Mouse (Mus musculus) layer of hippocampus, adult 2 months (tissue): ENCODE measurements around the gene Mospd3. TPM values are rescaled to one million over a fixed set of nuclear protein-coding genes. Genes with fewer than 3 reads are reported as not detected.
A peak's percentile ranks its signal among the peaks of the same experiment; 100 is the strongest.

Experiments used
- DNase-seq, 2 experiments: peaks; one replicate each; pipeline ENCODE4 v3.0.0; 2022; ENCODE audit warnings: low spot score in 2 of 2
- H3K27ac ChIP-seq: fragments of 200-600 bp; 2 replicates; pipeline ENCODE4 v1.8.1; 2022
- H3K4me3 ChIP-seq: fragments of 200-600 bp; 2 replicates; pipeline ENCODE4 v1.8.1; 2022; ENCODE audit warnings: mild to moderate bottlenecking
- CTCF ChIP-seq: fragments of 200-600 bp; conservative IDR thresholded peaks from 2 replicates; pipeline ENCODE4 v1.8.1; 2022; ENCODE audit warnings: antibody characterized with exemption, mild to moderate bottlenecking, moderate library complexity
- total RNA-seq, 2 experiments: library from RNA; stranded (reverse); gene quantifications; 2 replicates each; pipeline ENCODE4 v1.2.3; 2021

Mospd3 gene
- total RNA-seq, 2 experiments from 2014 or later, result 26.2 to 29.3 TPM

DNA sequence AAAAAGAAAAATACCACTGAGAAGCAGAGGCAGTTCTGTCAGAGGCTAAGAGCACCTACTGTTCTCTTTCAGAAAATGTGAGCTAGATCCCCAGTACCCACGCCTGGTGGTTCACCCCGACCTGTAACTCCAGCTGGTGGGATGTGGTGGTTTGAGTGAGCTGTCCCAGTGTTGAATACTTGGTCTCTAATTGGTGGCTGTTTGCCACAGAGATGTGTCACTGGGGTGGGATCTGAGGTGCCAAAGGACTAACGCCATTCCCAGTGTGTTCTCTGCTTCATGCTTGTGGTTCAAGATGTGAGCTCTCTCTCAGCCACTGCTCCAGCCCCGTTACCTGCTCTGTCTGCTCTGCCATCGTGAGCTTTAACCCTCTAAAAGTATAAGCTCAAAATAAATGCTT is 10.4 kb downstream of the Mospd3 start:
- Histone ChIP-seq H3K27ac (no peak overlapping the region), H3K4me3 (no peak overlapping the region)
- DNase-seq, result no peak
- TF ChIP-seq CTCF, result no peak

DNA sequence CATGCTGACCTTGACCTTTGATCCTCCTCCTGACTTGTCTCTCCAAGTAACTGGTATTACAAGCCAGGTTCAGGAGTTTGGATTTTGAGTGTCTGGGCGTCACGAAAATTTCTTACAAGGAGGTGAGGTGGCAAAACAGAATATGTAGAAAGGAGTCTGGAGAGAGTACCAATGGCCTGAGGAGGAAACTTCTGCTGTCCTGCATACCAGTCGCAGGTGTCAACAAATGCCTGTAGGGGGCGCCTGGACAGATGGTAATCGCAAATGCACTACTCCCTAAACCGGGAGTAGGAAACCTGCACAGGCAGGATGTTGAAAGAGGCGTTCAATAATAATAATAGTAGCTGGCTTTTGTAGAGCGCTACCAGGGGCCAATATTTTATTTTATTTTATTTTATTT is 15.9 kb downstream of the Mospd3 start:
- no peak overlapping the region for H3K4me3 ChIP-seq
- DNase-seq, result peak; percentile 63 to 73
- TF ChIP-seq CTCF, result peak; percentile 85
- H3K27ac ChIP-seq, result no peak overlapping the region

DNA sequence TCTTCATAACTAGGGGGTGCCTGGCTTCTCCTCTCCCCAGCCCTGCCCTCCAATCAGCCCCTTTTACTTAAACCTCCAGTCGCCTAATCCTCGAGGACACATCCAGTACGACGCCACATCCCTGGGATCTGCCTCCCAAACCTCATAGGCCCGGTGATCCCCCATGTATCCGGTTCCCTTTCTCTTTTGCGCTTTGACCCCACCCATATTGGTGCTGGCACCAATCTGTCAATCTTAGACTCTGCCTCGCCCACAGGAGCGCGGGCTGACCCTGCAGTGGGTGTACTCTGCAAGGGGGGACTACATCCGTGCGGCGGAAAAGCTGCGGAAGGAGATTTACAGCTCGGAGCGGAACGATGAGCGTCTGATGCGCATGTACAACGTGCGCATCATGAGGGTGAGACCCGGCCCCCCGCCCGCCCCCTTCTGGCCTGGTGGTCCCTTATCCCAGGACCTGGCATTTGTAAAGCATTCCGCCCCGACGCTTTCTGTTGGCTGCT is 17.1 kb downstream of the Mospd3 start:
- Histone ChIP-seq H3K27ac (peak overlapping the region; percentile 69), H3K4me3 (peak overlapping the region; percentile 41)
- DNase-seq, result peak; percentile 43 to 58
- no peak; the same call in 1 of the 2 replicates for TF ChIP-seq CTCF

DNA sequence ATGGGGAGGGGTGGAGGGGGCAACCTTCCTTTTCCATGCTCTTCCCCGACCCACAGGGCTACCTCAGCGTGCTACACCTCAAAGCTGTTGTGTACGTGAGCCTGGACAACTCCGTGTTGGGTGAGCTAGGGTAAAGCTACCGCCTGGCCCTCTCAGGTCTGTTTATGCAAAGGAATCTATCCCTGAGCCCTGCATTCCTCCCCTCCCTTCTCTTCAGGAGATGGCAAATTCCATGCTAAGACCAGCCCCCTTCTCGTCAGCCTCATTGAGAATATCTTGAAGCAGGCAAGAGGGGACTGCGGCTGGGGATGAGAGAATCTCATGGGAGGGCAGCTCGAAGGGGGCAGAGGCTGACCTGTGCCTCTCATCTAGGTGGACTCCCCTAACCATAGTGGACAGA is 18.2 kb downstream of the Mospd3 start:
- H3K27ac ChIP-seq, result no peak overlapping the region
- no peak for TF ChIP-seq CTCF
- H3K4me3 ChIP-seq, result no peak overlapping the region
- DNase-seq, result no peak

DNA sequence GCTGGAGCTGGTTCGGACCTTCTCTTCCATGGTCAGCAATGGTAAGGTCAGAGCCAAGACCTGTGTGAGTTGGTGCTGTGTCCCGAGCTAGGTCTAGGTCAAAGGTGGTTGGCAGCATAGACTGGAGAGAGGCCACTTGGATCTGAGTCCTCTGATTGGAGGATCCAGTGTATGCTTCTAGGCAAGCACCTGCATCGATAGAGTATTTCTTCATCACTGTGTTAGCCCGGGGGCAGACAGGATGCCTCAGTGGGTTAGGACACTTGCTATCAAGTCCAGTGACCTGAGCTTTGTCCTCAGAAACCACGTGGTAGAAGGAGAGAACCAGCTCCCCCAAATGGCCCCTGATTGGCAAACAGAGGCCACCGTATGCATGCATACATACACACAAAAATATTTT is 20.6 kb downstream of the Mospd3 start:
- Histone ChIP-seq H3K27ac (no peak overlapping the region), H3K4me3 (no peak overlapping the region)
- no peak for DNase-seq
- TF ChIP-seq CTCF, result no peak

DNA sequence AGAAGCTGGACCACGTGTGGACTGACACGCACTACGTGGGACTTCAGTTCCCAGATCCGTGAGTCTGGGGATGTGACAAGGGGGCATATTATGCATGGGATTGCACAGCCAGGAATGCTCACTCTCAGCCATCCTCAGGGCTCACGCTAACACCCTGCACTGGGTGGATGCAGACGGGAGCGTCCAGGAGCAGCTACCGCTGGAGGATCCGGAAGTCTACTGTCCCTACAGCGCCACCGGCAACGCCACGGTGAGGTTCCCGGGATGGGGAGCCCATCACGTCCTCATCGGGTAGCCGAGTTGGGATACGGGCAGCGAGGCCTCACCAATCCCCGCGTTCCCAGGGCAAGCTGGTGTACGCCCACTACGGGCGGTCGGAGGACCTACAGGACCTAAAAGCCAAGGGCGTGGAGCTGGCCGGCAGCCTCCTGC is 26.4 kb downstream of the Mospd3 start:
- peak; percentile 67 for TF ChIP-seq CTCF

DNA sequence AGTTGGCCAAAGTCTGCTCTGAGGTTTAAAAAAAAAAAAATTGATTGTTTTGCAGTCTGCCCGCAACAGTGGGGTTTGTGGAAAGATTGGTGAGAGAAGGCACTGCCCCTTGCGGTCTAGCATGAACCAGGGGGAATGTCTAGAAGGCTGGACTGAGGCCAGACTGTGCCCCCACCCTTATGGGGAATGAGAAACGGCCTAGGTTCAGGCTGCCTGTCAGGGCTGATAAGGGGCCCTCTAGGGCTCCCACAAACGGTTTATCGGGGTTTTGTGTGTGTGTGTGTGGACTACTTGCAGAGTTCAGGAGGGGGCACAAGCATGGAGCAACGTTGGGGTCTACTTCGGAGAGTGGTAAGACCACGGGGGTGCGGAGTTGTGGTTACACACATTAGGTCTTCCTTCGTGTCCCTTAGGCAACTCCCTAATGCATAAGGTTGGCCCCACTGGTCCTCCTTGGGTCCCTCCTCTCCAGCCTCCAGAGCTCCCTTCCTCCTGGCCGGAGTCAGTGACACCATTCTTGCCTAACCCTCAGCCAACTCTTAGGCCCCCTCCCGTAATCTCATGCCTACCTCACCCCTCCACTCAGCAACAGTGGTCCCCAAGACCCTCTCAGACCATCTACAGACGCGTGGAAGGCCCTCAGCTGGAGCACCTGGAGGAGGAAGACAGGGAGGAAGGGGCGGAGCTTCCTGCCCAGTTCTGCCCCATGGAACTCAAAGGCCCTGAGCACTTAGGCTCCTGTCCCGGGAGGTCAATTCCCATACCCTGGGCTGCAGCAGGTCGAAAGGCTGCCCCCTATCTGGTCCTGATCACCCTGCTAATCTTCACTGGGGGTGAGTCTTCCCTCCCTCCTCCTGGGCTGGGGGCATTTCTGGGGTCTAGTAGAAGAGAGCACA is 29.9 kb downstream of the Mospd3 start:
- no peak overlapping the region for H3K27ac ChIP-seq
- no peak for TF ChIP-seq CTCF
- DNase-seq, result no peak
- H3K4me3 ChIP-seq, result no peak overlapping the region

More for the DNA sequence above, 26.4 kb downstream of the Mospd3 start:
- peak; percentile 49 to 57 for DNase-seq
- Histone ChIP-seq H3K27ac (peak overlapping the region; percentile 67), H3K4me3 (peak overlapping the region; percentile 52)

DNA sequence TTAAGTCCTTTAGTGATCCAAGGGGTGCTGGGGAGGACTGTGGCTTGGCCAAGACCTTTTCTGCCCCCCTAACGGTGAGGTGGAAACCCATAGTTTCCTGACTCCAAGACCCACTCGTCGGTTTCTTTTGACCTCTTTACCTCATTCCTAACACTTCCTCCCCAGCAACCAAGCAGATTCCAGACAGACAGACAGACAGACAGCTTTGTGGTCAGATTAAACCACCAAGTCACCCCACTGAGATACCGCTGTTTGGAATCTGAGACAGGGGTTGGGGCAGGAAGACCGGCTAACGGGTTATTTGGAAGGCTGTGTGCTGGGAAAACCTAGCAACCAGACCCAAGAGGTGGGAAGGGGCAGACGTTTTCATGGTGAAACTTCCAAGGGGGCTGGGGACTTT is 30.7 kb downstream of the Mospd3 start:
- no peak overlapping the region for H3K27ac ChIP-seq
- DNase-seq, result no peak
- H3K4me3 ChIP-seq, result no peak overlapping the region
- TF ChIP-seq CTCF, result no peak

DNA sequence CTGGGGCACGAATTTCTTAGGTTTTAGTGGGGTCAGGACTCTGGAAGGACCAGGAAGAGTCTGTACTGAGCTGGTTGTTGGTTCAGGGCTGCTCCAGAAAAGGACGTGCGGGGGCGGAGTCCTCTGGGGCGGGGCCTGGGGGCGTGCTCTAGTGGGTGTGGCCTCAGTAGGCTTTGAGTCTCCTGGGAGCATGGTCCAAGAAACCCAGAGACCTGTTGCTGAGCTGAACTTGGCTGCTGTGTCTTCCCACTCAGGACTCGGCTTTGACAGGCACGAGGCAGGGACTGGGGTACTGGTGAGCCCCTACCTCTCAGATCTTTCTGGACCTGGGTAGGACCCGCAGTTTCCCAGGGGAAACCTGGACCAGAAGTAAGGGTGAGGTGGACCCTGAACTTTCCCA is 31.2 kb downstream of the Mospd3 start, which contains the start of gene Tfr2:
Gene Tfr2 (plus strand): TSS at position 176 of the 400 bp plus-strand sequence.
- H3K4me3 ChIP-seq, result no peak within 1 kb of the TSS
- no peak for TF ChIP-seq CTCF
- no peak for DNase-seq
- H3K27ac ChIP-seq, result no peak within 1 kb of the TSS

DNA sequence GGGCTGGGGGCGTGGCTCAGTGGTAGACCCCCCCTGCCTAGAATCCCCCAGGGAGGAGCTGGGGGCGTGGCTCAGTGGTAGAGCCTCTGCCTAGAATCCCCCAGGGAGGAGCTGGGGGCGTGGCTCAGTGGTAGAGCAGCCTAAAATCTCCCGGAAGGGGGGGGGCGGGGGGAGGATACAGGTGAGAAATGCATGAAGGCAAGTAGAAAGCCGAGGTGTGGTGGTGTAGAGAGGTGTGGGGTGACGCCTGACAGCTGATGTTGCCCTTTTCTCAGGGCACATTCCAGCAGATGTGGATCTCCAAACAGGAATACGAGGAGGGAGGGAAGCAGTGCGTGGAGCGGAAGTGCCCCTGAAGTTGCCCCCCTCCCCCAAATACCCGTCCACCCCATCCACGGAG is 31.8 kb downstream of the Mospd3 start:
- no peak for DNase-seq
- no peak for TF ChIP-seq CTCF
- H3K27ac ChIP-seq, result no peak overlapping the region
- H3K4me3 ChIP-seq, result no peak overlapping the region

DNA sequence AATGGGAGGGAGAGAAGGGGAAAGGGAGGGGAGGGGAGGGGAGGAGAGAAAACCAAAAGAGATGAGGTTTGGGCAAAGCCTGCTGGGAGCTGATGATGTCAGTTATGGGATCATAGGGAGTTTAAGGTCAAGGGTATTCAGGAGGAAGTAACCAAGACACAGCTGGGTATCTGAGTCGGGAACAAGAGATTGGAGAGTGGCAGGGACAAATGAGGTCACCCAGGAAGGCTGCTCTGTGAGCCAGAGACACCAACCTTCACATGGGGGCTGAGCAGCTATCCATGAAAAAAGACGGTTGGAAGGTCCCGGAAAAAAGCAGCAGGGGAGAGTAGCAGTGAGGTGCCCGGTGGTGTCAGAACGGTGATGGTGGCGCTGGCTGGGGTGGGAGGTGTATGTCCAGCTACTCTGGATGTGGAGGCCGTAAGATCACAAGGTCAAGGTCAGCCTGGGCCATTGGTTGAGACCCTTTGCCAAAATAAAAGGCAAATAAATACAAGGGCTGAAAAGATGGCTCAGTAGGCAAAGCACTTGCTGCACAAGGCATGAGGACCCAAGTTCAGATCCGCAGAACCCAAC is 32.5 kb downstream of the Mospd3 start:
- no peak for TF ChIP-seq CTCF
- no peak overlapping the region for H3K4me3 ChIP-seq

DNA sequence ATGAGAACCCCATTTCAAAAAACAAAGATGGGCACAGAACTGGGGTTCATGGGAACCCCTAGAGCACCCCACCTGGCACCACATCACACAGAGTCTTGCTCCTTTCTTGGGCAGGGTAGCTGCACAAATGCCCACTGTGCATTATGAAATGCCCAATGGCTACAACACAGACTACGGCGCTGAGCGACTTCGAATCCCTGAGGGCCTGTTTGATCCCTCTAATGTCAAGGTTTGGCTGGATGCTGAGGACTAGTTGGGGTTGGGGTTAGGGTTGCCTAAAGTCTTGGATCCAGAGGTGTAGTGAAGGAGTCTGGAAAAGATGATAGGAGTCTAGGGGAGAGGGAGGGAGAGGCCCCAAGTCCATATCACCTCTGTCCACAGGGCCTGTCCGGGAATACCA is 34.4 kb downstream of the Mospd3 start:
- Histone ChIP-seq H3K27ac (no peak overlapping the region), H3K4me3 (no peak overlapping the region)
- DNase-seq, result no peak
- no peak for TF ChIP-seq CTCF

More for the DNA sequence above, 32.5 kb downstream of the Mospd3 start:
- no peak overlapping the region for H3K27ac ChIP-seq
- no peak for DNase-seq

DNA sequence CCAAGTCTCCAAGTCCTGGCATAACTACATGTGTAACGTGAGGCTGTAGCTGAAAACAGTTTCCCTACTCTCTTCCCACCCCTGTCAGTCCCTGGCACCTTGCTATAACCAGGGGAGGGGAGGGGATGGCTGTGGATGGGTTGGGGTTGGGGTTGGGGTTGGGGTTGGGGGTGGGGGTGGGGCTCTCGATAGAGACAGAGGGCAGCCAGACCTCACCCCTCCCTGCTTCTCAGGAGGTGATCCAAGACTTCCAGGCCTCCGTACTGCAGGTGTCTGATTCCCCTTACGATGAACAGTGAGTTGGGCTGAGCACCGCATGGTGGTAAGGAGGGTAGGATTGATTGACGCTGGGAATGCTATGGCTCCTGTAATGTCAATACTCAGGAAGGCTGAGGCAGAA is 35.1 kb downstream of the Mospd3 start:
- no peak for TF ChIP-seq CTCF
- no peak for DNase-seq
- Histone ChIP-seq H3K27ac (no peak overlapping the region), H3K4me3 (no peak overlapping the region)
